19 mouse cellular contexts compared by ENCODE assay signal in the genomic region with DNA sequence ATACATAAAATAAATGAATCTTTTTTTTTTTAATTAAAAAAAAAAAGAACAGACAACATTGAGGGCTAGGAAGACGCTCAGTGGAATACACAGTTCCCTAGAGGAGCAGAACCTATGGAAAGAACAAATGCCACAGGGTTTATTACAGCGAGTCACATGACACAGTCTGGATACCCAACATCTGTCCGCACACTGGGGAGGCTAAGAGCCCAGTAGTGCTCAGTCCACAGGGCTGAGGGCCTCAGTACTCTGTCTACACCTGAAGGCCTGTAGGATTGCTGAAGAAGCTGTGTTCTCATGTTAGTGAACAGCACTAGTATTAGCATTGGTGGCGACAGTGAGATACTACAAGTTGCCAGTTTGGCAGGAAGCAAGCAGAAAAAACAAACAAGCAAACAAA. TPM values are rescaled to one million over a fixed set of nuclear protein-coding genes. Genes with fewer than 3 reads are reported as not detected.
DNase-seq lines count a peak whose midpoint lies in the region; ATAC-seq and TF ChIP-seq lines count a peak whose summit lies in the region.
"Had no signal": no experiment of that assay in that cellular context is flagged by ENCODE, and none has a peak within 500 bp of the region (broad histone marks: within the 10 kb centered on the region; RNA-seq: fewer than 3 reads in every experiment).

No protein-coding gene starts in this region.

- H3K9ac ChIP-seq in forebrain, embryonic 16.5 days (replicated peaks; ENCODE audit: low read depth, low read length): no peak overlapping the region
- H3K9ac ChIP-seq in forebrain, embryonic 13.5 days: no peak overlapping the region
- H3K9ac ChIP-seq in kidney, embryonic 14.5 days (ENCODE audit: low read depth, low read length): no peak overlapping the region
- no peak overlapping the region for H3K9ac ChIP-seq in midbrain, embryonic 15.5 days
- H3K9ac ChIP-seq in intestine, postnatal 0 days (ENCODE audit: low read depth, low read length): no peak overlapping the region
- H3K9ac ChIP-seq: kidney, embryonic 15.5 days had no signal

- no peaks in the 10 kb centered on the region for H3K9me3 ChIP-seq in forebrain, embryonic 16.5 days (ENCODE audit: control insufficient read depth, low read length)
- no peaks in the 10 kb centered on the region for H3K9me3 ChIP-seq in forebrain, embryonic 13.5 days (replicated peaks)
- H3K9me3 ChIP-seq in kidney, embryonic 14.5 days (ENCODE audit: control insufficient read depth, low read length): no peaks in the 10 kb centered on the region
- no peaks in the 10 kb centered on the region for H3K9me3 ChIP-seq in midbrain, embryonic 15.5 days
- H3K9me3 ChIP-seq in midbrain, embryonic 10.5 days (replicated peaks): no peaks in the 10 kb centered on the region
- H3K9me3 ChIP-seq in intestine, postnatal 0 days (ENCODE audit: control insufficient read depth): no peaks in the 10 kb centered on the region
- H3K9me3 ChIP-seq: kidney, embryonic 15.5 days had no signal

- H3K27me3 ChIP-seq in forebrain, embryonic 16.5 days (replicated peaks; ENCODE audit: control insufficient read depth, insufficient read depth, low read length): no peaks in the 10 kb centered on the region
- H3K27me3 ChIP-seq in forebrain, embryonic 13.5 days: no peaks in the 10 kb centered on the region
- no peaks in the 10 kb centered on the region for H3K27me3 ChIP-seq in kidney, embryonic 14.5 days (ENCODE audit: control insufficient read depth, insufficient read depth, low read length)
- no peaks in the 10 kb centered on the region for H3K27me3 ChIP-seq in kidney, adult 2 months (replicated peaks; ENCODE audit: control insufficient read depth, insufficient read depth, low read length)
- H3K27me3 ChIP-seq in midbrain, embryonic 15.5 days (replicated peaks): no peaks in the 10 kb centered on the region
- no peaks in the 10 kb centered on the region for H3K27me3 ChIP-seq in midbrain, embryonic 10.5 days (ENCODE audit: low read depth, poor library complexity, severe bottlenecking)
- H3K27me3 ChIP-seq in intestine, postnatal 0 days (replicated peaks; ENCODE audit: control insufficient read depth, insufficient read depth, low read length): no peaks in the 10 kb centered on the region
- H3K27me3 ChIP-seq: CH12.LX; kidney, embryonic 15.5 days had no signal

- no peak for TF ChIP-seq CTCF in kidney, adult 2 months (conservative IDR thresholded peaks at IDR 0.05; ENCODE audit: insufficient read depth, insufficient read length, low read depth, low read length)
- TF ChIP-seq CTCF in intestine, postnatal 0 days (IDR thresholded peaks at IDR 0.05; ENCODE audit: low read depth): 0 out of 2 replicates have a peak, but pooled peaks have one; percentile 24

- no peak overlapping the region for H3K27ac ChIP-seq in forebrain, embryonic 16.5 days (ENCODE audit: low read length)
- no peak overlapping the region for H3K27ac ChIP-seq in forebrain, embryonic 13.5 days
- H3K27ac ChIP-seq in kidney, embryonic 14.5 days (ENCODE audit: low read depth, low read length): no peak overlapping the region
- no peak overlapping the region for H3K27ac ChIP-seq in kidney, adult 2 months (ENCODE audit: insufficient read depth, low read depth, low read length)
- no peak overlapping the region for H3K27ac ChIP-seq in midbrain, embryonic 15.5 days
- no peak overlapping the region for H3K27ac ChIP-seq in midbrain, embryonic 10.5 days (replicated peaks)
- no peak overlapping the region for H3K27ac ChIP-seq in intestine, postnatal 0 days (ENCODE audit: low read depth, low read length)
- H3K27ac ChIP-seq: kidney, embryonic 15.5 days had no signal

- no peak overlapping the region for H3K4me3 ChIP-seq in forebrain, embryonic 16.5 days (replicated peaks; ENCODE audit: low read length)
- H3K4me3 ChIP-seq in forebrain, embryonic 13.5 days: no peak overlapping the region
- H3K4me3 ChIP-seq in kidney, embryonic 14.5 days (ENCODE audit: low read length): no peak overlapping the region
- no peak overlapping the region for H3K4me3 ChIP-seq in kidney, adult 2 months (ENCODE audit: insufficient read depth, low read depth, low read length)
- H3K4me3 ChIP-seq in midbrain, embryonic 15.5 days: no peak overlapping the region
- H3K4me3 ChIP-seq in midbrain, embryonic 10.5 days: no peak overlapping the region
- no peak overlapping the region for H3K4me3 ChIP-seq in intestine, postnatal 0 days (ENCODE audit: low read depth, low read length)
- H3K4me3 ChIP-seq: kidney, embryonic 15.5 days had no signal

- TF ChIP-seq POLR2A in kidney, adult 2 months (IDR thresholded peaks at IDR 0.05; ENCODE audit: low read depth, low read length): no peak

- H3K4me2 ChIP-seq in forebrain, embryonic 16.5 days (ENCODE audit: low read length): no peak overlapping the region
- H3K4me2 ChIP-seq in forebrain, embryonic 13.5 days: no peak overlapping the region
- H3K4me2 ChIP-seq in kidney, embryonic 14.5 days (replicated peaks; ENCODE audit: low read depth, low read length): no peak overlapping the region
- H3K4me2 ChIP-seq in midbrain, embryonic 15.5 days: no peak overlapping the region
- no peak overlapping the region for H3K4me2 ChIP-seq in intestine, postnatal 0 days (replicated peaks; ENCODE audit: low read depth)
- H3K4me2 ChIP-seq: kidney, embryonic 15.5 days had no signal

- ATAC-seq in forebrain, embryonic 16.5 days: peak; percentile 50; the same call in 1 of the 2 replicates
- ATAC-seq in forebrain, embryonic 13.5 days: no peak
- ATAC-seq in kidney, embryonic 14.5 days (ENCODE audit: low FRiP score, low TSS enrichment): 0 out of 2 replicates have a peak, but pooled peaks have one; percentile 46
- ATAC-seq in midbrain, embryonic 15.5 days (replicated peaks): 0 out of 2 replicates have a peak, but pooled peaks have one; percentile 52
- ATAC-seq in intestine, postnatal 0 days: 0 out of 2 replicates have a peak, but pooled peaks have one; percentile 22

- H3K4me1 ChIP-seq in forebrain, embryonic 16.5 days (replicated peaks; ENCODE audit: control insufficient read depth, insufficient read depth, low read length): no peaks in the 10 kb centered on the region
- H3K4me1 ChIP-seq in forebrain, embryonic 13.5 days: no peaks in the 10 kb centered on the region
- H3K4me1 ChIP-seq in kidney, embryonic 14.5 days (ENCODE audit: control insufficient read depth, insufficient read depth, low read length): no peaks in the 10 kb centered on the region
- 0 out of 2 replicates have a peak, but pooled peaks cover 2% of the 10 kb centered on the region for H3K4me1 ChIP-seq in kidney, adult 2 months (ENCODE audit: control insufficient read depth, insufficient read depth, low read length)
- H3K4me1 ChIP-seq in midbrain, embryonic 15.5 days: no peaks in the 10 kb centered on the region
- H3K4me1 ChIP-seq in midbrain, embryonic 10.5 days: no peaks in the 10 kb centered on the region
- H3K4me1 ChIP-seq in intestine, postnatal 0 days (replicated peaks; ENCODE audit: control insufficient read depth, insufficient read depth, low read length): no peaks in the 10 kb centered on the region
- H3K4me1 ChIP-seq: kidney, embryonic 15.5 days had no signal

- peaks cover 18% of the 10 kb centered on the region for H3K36me3 ChIP-seq in forebrain, embryonic 16.5 days (ENCODE audit: control insufficient read depth, insufficient read depth)
- H3K36me3 ChIP-seq in forebrain, embryonic 13.5 days (ENCODE audit: poor library complexity, severe bottlenecking): peaks cover 64% of the 10 kb centered on the region
- peaks cover 80% of the 10 kb centered on the region for H3K36me3 ChIP-seq in kidney, embryonic 14.5 days (ENCODE audit: control insufficient read depth, insufficient read depth, low read length)
- no peaks in the 10 kb centered on the region; the same call in 1 of the 2 replicates for H3K36me3 ChIP-seq in kidney, adult 2 months (ENCODE audit: control insufficient read depth, insufficient read depth, low read length)
- H3K36me3 ChIP-seq in midbrain, embryonic 15.5 days (replicated peaks): peaks cover 30% of the 10 kb centered on the region; the same call in 1 of the 2 replicates
- peaks cover 95% of the 10 kb centered on the region for H3K36me3 ChIP-seq in midbrain, embryonic 10.5 days
- H3K36me3 ChIP-seq in intestine, postnatal 0 days (ENCODE audit: control insufficient read depth, insufficient read depth): peaks cover 7% of the 10 kb centered on the region

- 96% methylated on average over 4 of the region's 4 CpGs for WGBS in forebrain, embryonic 16.5 days
- WGBS in forebrain, embryonic 13.5 days: 92% methylated on average over 4 of the region's 4 CpGs
- WGBS in kidney, embryonic 14.5 days: 88% methylated on average over 4 of the region's 4 CpGs
- WGBS in kidney, adult 2 months: 95% methylated on average over 4 of the region's 4 CpGs
- WGBS in midbrain, embryonic 15.5 days: 94% methylated on average over 4 of the region's 4 CpGs
- 93% methylated on average over 4 of the region's 4 CpGs for WGBS in midbrain, embryonic 10.5 days
- WGBS in intestine, postnatal 0 days: 82% methylated on average over 4 of the region's 4 CpGs

- no peak for DNase-seq in kidney, adult 2 months
- DNase-seq in midbrain, embryonic 10.5 days (ENCODE audit: low spot score): no peak
- no peak for DNase-seq in cerebellum, adult 18-20 months
- DNase-seq: adrenal gland, postnatal 36 days; cerebellum, adult 11-12 months; cerebellum, postnatal 25 days; embryo, embryonic 11 days; gastrocnemius, postnatal 25 days; layer of hippocampus, postnatal 36 days; lung, adult 18-20 months; lung, postnatal 36 days; thymus, postnatal 36 days had no signal

RNA-seq across cellular contexts. Expression of gene Pigp, which starts 41.1 kb away (rescaled TPM):
- 117 and 120 TPM in 2 replicates for polyA plus RNA-seq in forebrain, embryonic 16.5 days (2015; fragmentation: Nextera tagmentation; extraction: Ambion mirVana)
- polyA plus RNA-seq in forebrain, embryonic 13.5 days (2015; fragmentation: Nextera tagmentation; extraction: Ambion mirVana): 120 and 126 TPM in 2 replicates
- 85.6 and 162 TPM in 2 replicates for polyA plus RNA-seq in kidney, embryonic 14.5 days (2014; fragmentation: Nextera tagmentation; extraction: Ambion mirVana)
- polyA plus RNA-seq in kidney, adult 2 months (2012; rRNA removed): 32.0 and 37.7 TPM in 2 replicates
- 110 and 114 TPM in 2 replicates for polyA plus RNA-seq in midbrain, embryonic 15.5 days (2015; fragmentation: Nextera tagmentation; extraction: Ambion mirVana)
- 104 and 105 TPM in 2 replicates for polyA plus RNA-seq in midbrain, embryonic 10.5 days (2016; fragmentation: Nextera tagmentation; extraction: Ambion mirVana)
- 165 and 173 TPM in 2 replicates for polyA plus RNA-seq in intestine, postnatal 0 days (2015; fragmentation: Nextera tagmentation; extraction: Ambion mirVana)

RNA-seq across cellular contexts. Expression of gene Ttc3, which starts 42.3 kb away (rescaled TPM):
- 831 and 875 TPM in 2 replicates for polyA plus RNA-seq in forebrain, embryonic 16.5 days (2015; fragmentation: Nextera tagmentation; extraction: Ambion mirVana)
- 644 and 681 TPM in 2 replicates for polyA plus RNA-seq in forebrain, embryonic 13.5 days (2015; fragmentation: Nextera tagmentation; extraction: Ambion mirVana)
- 212 and 269 TPM in 2 replicates for polyA plus RNA-seq in kidney, embryonic 14.5 days (2014; fragmentation: Nextera tagmentation; extraction: Ambion mirVana)
- polyA plus RNA-seq in kidney, adult 2 months (2012; rRNA removed): 22.2 and 24.3 TPM in 2 replicates
- polyA plus RNA-seq in midbrain, embryonic 15.5 days (2015; fragmentation: Nextera tagmentation; extraction: Ambion mirVana): 917 and 970 TPM in 2 replicates
- polyA plus RNA-seq in midbrain, embryonic 10.5 days (2016; fragmentation: Nextera tagmentation; extraction: Ambion mirVana): 327 and 391 TPM in 2 replicates
- polyA plus RNA-seq in intestine, postnatal 0 days (2015; fragmentation: Nextera tagmentation; extraction: Ambion mirVana): 55.2 and 56.6 TPM in 2 replicates
